9 mouse cellular contexts compared by ENCODE assay signal in genomic region chr7:24599211-24600067, GRCm38 (mm10). TPM values are rescaled to one million over a fixed set of nuclear protein-coding genes. Genes with fewer than 3 reads are reported as not detected.
DNase-seq lines count a peak whose midpoint lies in the region; ATAC-seq lines count a peak whose summit lies in the region.
"Had no signal": no experiment of that assay in that cellular context is flagged by ENCODE, and none has a peak within 500 bp of the region (broad histone marks: within the 10 kb centered on the region; RNA-seq: fewer than 3 reads in every experiment).

No protein-coding gene starts in this region.

- H3K27ac ChIP-seq in heart, embryonic 11.5 days (ENCODE audit: low read depth, low read length): no peak overlapping the region
- H3K27ac ChIP-seq in neural tube, embryonic 15.5 days (replicated peaks): no peak overlapping the region
- H3K27ac ChIP-seq in forebrain, embryonic 16.5 days (ENCODE audit: low read length): no peak overlapping the region

- no peaks in the 10 kb centered on the region for H3K36me3 ChIP-seq in heart, embryonic 11.5 days (ENCODE audit: control insufficient read depth, insufficient read depth, low read length)
- H3K36me3 ChIP-seq in neural tube, embryonic 15.5 days: no peaks in the 10 kb centered on the region
- H3K36me3 ChIP-seq in forebrain, embryonic 16.5 days (ENCODE audit: control insufficient read depth, insufficient read depth): no peaks in the 10 kb centered on the region

- peak; percentile 39 for DNase-seq in heart, adult 8-10 months (ENCODE audit: low spot score)
- peak; percentile 72 for DNase-seq in thymus, postnatal 4 days
- no peak for DNase-seq in thymus, postnatal 10 days (ENCODE audit: low spot score in 2 of 2)
- DNase-seq in fat pad, adult 2 months (ENCODE audit: extremely low read depth, low read depth, low spot score): peak; percentile 93
- DNase-seq in layer of hippocampus, adult 8-10 months (ENCODE audit: low spot score in 2 of 2): no peak
- DNase-seq: retina, postnatal 1 day had no signal

- no peaks in the 10 kb centered on the region for H3K9me3 ChIP-seq in heart, embryonic 11.5 days (replicated peaks; ENCODE audit: control insufficient read depth, low read length)
- H3K9me3 ChIP-seq in neural tube, embryonic 15.5 days (replicated peaks): no peaks in the 10 kb centered on the region
- no peaks in the 10 kb centered on the region for H3K9me3 ChIP-seq in forebrain, embryonic 16.5 days (ENCODE audit: control insufficient read depth, low read length)

- no peak for ATAC-seq in heart, embryonic 11.5 days (replicated peaks; ENCODE audit: insufficient number of reproducible peaks, low FRiP score, low TSS enrichment)
- ATAC-seq in neural tube, embryonic 15.5 days (ENCODE audit: low FRiP score): no peak
- no peak for ATAC-seq in forebrain, embryonic 16.5 days

- H3K4me2 ChIP-seq in heart, embryonic 11.5 days: no peak overlapping the region
- no peak overlapping the region for H3K4me2 ChIP-seq in neural tube, embryonic 15.5 days
- H3K4me2 ChIP-seq in forebrain, embryonic 16.5 days (ENCODE audit: low read length): no peak overlapping the region

- no peak overlapping the region for H3K4me3 ChIP-seq in heart, embryonic 11.5 days (ENCODE audit: low read depth, low read length)
- H3K4me3 ChIP-seq in neural tube, embryonic 15.5 days (replicated peaks): no peak overlapping the region
- no peak overlapping the region for H3K4me3 ChIP-seq in forebrain, embryonic 16.5 days (replicated peaks; ENCODE audit: low read length)

- H3K9ac ChIP-seq in heart, embryonic 11.5 days (ENCODE audit: low read depth, low read length): no peak overlapping the region
- no peak overlapping the region for H3K9ac ChIP-seq in neural tube, embryonic 15.5 days (replicated peaks)
- no peak overlapping the region for H3K9ac ChIP-seq in forebrain, embryonic 16.5 days (replicated peaks; ENCODE audit: low read depth, low read length)

- WGBS in heart, embryonic 11.5 days (ENCODE audit: insufficient replicate concordance): 63% methylated on average over 15 of the region's 15 CpGs
- WGBS in neural tube, embryonic 15.5 days: 81% methylated on average over 15 of the region's 15 CpGs
- 82% methylated on average over 15 of the region's 15 CpGs for WGBS in forebrain, embryonic 16.5 days

- peaks cover 2% of the 10 kb centered on the region; the same call in 1 of the 2 replicates for H3K4me1 ChIP-seq in heart, embryonic 11.5 days (ENCODE audit: control insufficient read depth, insufficient read depth, low read length)
- peaks cover 13% of the 10 kb centered on the region for H3K4me1 ChIP-seq in neural tube, embryonic 15.5 days
- peaks cover 8% of the 10 kb centered on the region for H3K4me1 ChIP-seq in forebrain, embryonic 16.5 days (replicated peaks; ENCODE audit: control insufficient read depth, insufficient read depth, low read length)

- H3K27me3 ChIP-seq in heart, embryonic 11.5 days (ENCODE audit: control insufficient read depth, insufficient read depth, low read length): peaks cover 15% of the 10 kb centered on the region
- H3K27me3 ChIP-seq in neural tube, embryonic 15.5 days (replicated peaks): peaks cover 5% of the 10 kb centered on the region; the same call in 1 of the 2 replicates
- H3K27me3 ChIP-seq in forebrain, embryonic 16.5 days (replicated peaks; ENCODE audit: control insufficient read depth, insufficient read depth, low read length): no peaks in the 10 kb centered on the region

RNA-seq across cellular contexts. Expression of gene Phldb3, which starts 11.1 kb away (rescaled TPM):
- under 1 TPM; 0.35 to 0.83 (median 0.39) TPM for total RNA-seq in heart, adult 8-10 months (2022)
- 0.06 TPM in 1 of 2 replicates, not detected in the other for polyA plus RNA-seq in heart, embryonic 11.5 days (2014; fragmentation: Nextera tagmentation; extraction: Ambion mirVana)
- under 1 TPM; 0.27 to 0.73 (median 0.35) TPM for total RNA-seq in layer of hippocampus, adult 8-10 months (2022)
- polyA plus RNA-seq in neural tube, embryonic 15.5 days (2015; fragmentation: Nextera tagmentation; extraction: Ambion mirVana): 0.37 TPM in 1 of 2 replicates, not detected in the other
- not detected in 2 replicates for polyA plus RNA-seq in forebrain, embryonic 16.5 days (2015; fragmentation: Nextera tagmentation; extraction: Ambion mirVana)

RNA-seq across cellular contexts. Expression of gene Zfp575, which starts 12.0 kb away (rescaled TPM):
- under 1 TPM in 1 of 4 experiments, not detected in 3; 0.09 TPM for total RNA-seq in heart, adult 8-10 months (2022)
- 0.42 and 0.44 TPM in 2 replicates for polyA plus RNA-seq in heart, embryonic 11.5 days (2014; fragmentation: Nextera tagmentation; extraction: Ambion mirVana)
- 1 to 10 TPM; 4.0 to 5.2 (median 4.9) TPM for total RNA-seq in layer of hippocampus, adult 8-10 months (2022)
- 12.9 and 17.5 TPM in 2 replicates for polyA plus RNA-seq in neural tube, embryonic 15.5 days (2015; fragmentation: Nextera tagmentation; extraction: Ambion mirVana)
- 9.9 and 11.7 TPM in 2 replicates for polyA plus RNA-seq in forebrain, embryonic 16.5 days (2015; fragmentation: Nextera tagmentation; extraction: Ambion mirVana)

RNA-seq across cellular contexts. Expression of gene Ethe1, which starts 12.1 kb away (rescaled TPM):
- total RNA-seq in heart, adult 8-10 months (2022): 10 to 100 TPM; 66.1 to 75.2 (median 70.0) TPM
- polyA plus RNA-seq in heart, embryonic 11.5 days (2014; fragmentation: Nextera tagmentation; extraction: Ambion mirVana): 23.4 and 23.9 TPM in 2 replicates
- total RNA-seq in layer of hippocampus, adult 8-10 months (2022): 10 to 100 TPM; 10.9 to 15.8 (median 12.3) TPM
- 29.3 and 33.2 TPM in 2 replicates for polyA plus RNA-seq in neural tube, embryonic 15.5 days (2015; fragmentation: Nextera tagmentation; extraction: Ambion mirVana)
- polyA plus RNA-seq in forebrain, embryonic 16.5 days (2015; fragmentation: Nextera tagmentation; extraction: Ambion mirVana): 19.8 and 23.3 TPM in 2 replicates

RNA-seq across cellular contexts. Expression of gene Lypd3, which starts 36.9 kb away (rescaled TPM):
- not detected for total RNA-seq in heart, adult 8-10 months (2022)
- 0.09 TPM in 1 of 2 replicates, not detected in the other for polyA plus RNA-seq in heart, embryonic 11.5 days (2014; fragmentation: Nextera tagmentation; extraction: Ambion mirVana)
- total RNA-seq in layer of hippocampus, adult 8-10 months (2022): 1 to 10 TPM in 1 of 4 experiments, under 1 TPM in 3; 0.19 to 1.1 (median 0.34) TPM
- polyA plus RNA-seq in neural tube, embryonic 15.5 days (2015; fragmentation: Nextera tagmentation; extraction: Ambion mirVana): 0.36 and 0.78 TPM in 2 replicates
- 0.29 and 0.58 TPM in 2 replicates for polyA plus RNA-seq in forebrain, embryonic 16.5 days (2015; fragmentation: Nextera tagmentation; extraction: Ambion mirVana)

RNA-seq across cellular contexts. Expression of gene Xrcc1, which starts 53.4 kb away (rescaled TPM):
- 10 to 100 TPM; 19.7 to 30.8 (median 27.1) TPM for total RNA-seq in heart, adult 8-10 months (2022)
- 69.8 and 76.6 TPM in 2 replicates for polyA plus RNA-seq in heart, embryonic 11.5 days (2014; fragmentation: Nextera tagmentation; extraction: Ambion mirVana)
- 10 to 100 TPM; 32.9 to 44.7 (median 41.3) TPM for total RNA-seq in layer of hippocampus, adult 8-10 months (2022)
- 60.2 and 75.0 TPM in 2 replicates for polyA plus RNA-seq in neural tube, embryonic 15.5 days (2015; fragmentation: Nextera tagmentation; extraction: Ambion mirVana)
- 79.8 and 80.2 TPM in 2 replicates for polyA plus RNA-seq in forebrain, embryonic 16.5 days (2015; fragmentation: Nextera tagmentation; extraction: Ambion mirVana)

Comparison
In these comparisons a context has a peak if more than half of its experiments do, and no peak if none do; other contexts are left out.
1. DNase-seq: peak in heart, adult 8-10 months (single experiment), thymus, postnatal 4 days (single experiment) and fat pad, adult 2 months (single experiment); none in thymus, postnatal 10 days (0 of 2) and layer of hippocampus, adult 8-10 months (0 of 2).